Mouse (Mus musculus): ENCODE measurements around the gene Dnajc13. TPM values are rescaled to one million over a fixed set of nuclear protein-coding genes. Genes with fewer than 3 reads are reported as not detected.
A peak's percentile ranks its signal among the peaks of the same experiment; 100 is the strongest.

The Dnajc13 gene
- polyA plus RNA-seq, 1 experiment from 2014 or later = 10.6 TPM

DNA sequence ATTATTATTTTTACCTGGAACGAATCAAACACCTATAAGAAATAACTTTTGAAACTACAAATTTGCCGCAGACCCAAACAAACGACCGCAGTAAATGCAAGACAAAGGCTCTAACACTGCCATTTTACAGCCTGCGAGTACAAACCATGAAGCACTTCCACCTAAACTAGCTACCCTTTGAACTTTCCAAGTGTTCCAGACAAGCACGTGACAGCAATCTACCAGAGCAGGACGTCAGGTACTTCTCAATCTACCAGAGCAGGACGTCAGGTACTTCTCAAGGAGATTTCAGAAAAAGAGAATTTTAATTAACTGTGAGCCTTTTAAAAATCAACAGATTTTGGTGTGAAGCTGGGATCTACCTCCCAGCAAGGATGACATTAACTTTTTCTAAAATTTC is 11.6 kb downstream of the Dnajc13 start:
- ATAC-seq (no peak), DNase-seq (ENCODE audit: low spot score) (no peak)
- no peaks in the 10 kb centered on the region for H3K9me3 ChIP-seq (ENCODE audit: low read length)
- H3K9ac ChIP-seq (replicated peaks; ENCODE audit: low read depth) = no peak overlapping the region
- H3K4me2 ChIP-seq (replicated peaks; ENCODE audit: low read depth, low read length) = no peak overlapping the region
- H3K36me3 ChIP-seq (ENCODE audit: insufficient read depth, low read length) = no peaks in the 10 kb centered on the region
- H3K27ac ChIP-seq (ENCODE audit: low read length) = no peak overlapping the region
- 67% methylated on average over 8 of the region's 8 CpGs for WGBS
- H3K4me3 ChIP-seq (ENCODE audit: low read depth, low read length) = no peak overlapping the region
- H3K4me1 ChIP-seq (ENCODE audit: insufficient read depth, low read depth, low read length) = no peaks in the 10 kb centered on the region
- TF ChIP-seq EP300 (IDR thresholded peaks at IDR 0.05) (no peak), CTCF (IDR thresholded peaks at IDR 0.05) (no peak)
- no peaks in the 10 kb centered on the region for H3K27me3 ChIP-seq (replicated peaks; ENCODE audit: insufficient read depth, low read length)

GRCm38 (mm10) chr9:104247307-104247987 is 15.3 kb downstream of the Dnajc13 start:
- H3K4me2 ChIP-seq (replicated peaks; ENCODE audit: low read depth, low read length) = no peak overlapping the region
- no peak for TF ChIP-seq EP300 (IDR thresholded peaks at IDR 0.05)
- TF ChIP-seq CTCF (IDR thresholded peaks at IDR 0.05) = no peak
- no peak overlapping the region for H3K27ac ChIP-seq (ENCODE audit: low read length)
- WGBS = 60% methylated on average over 6 of the region's 6 CpGs
- H3K9me3 ChIP-seq (ENCODE audit: low read length) = no peaks in the 10 kb centered on the region
- H3K36me3 ChIP-seq (ENCODE audit: insufficient read depth, low read length) = peaks cover 3% of the 10 kb centered on the region; the same call in 1 of the 2 replicates
- H3K9ac ChIP-seq (replicated peaks; ENCODE audit: low read depth) = no peak overlapping the region
- no peak for ATAC-seq
- no peaks in the 10 kb centered on the region for H3K4me1 ChIP-seq (ENCODE audit: insufficient read depth, low read depth, low read length)
- no peak for DNase-seq (ENCODE audit: low spot score)
- H3K27me3 ChIP-seq (replicated peaks; ENCODE audit: insufficient read depth, low read length) = no peaks in the 10 kb centered on the region
- no peak overlapping the region for H3K4me3 ChIP-seq (ENCODE audit: low read depth, low read length)

GRCm38 (mm10) chr9:104243799-104244466 is 18.8 kb downstream of the Dnajc13 start:
- no peaks in the 10 kb centered on the region for H3K9me3 ChIP-seq (ENCODE audit: low read length)
- DNase-seq (ENCODE audit: low spot score) = no peak
- H3K4me3 ChIP-seq (ENCODE audit: low read depth, low read length) = no peak overlapping the region
- no peak overlapping the region for H3K27ac ChIP-seq (ENCODE audit: low read length)
- H3K27me3 ChIP-seq (replicated peaks; ENCODE audit: insufficient read depth, low read length) = no peaks in the 10 kb centered on the region
- no peak overlapping the region for H3K4me2 ChIP-seq (replicated peaks; ENCODE audit: low read depth, low read length)
- H3K9ac ChIP-seq (replicated peaks; ENCODE audit: low read depth) = no peak overlapping the region
- H3K4me1 ChIP-seq (ENCODE audit: insufficient read depth, low read depth, low read length) = no peaks in the 10 kb centered on the region
- H3K36me3 ChIP-seq (ENCODE audit: insufficient read depth, low read length) = peaks cover 3% of the 10 kb centered on the region; the same call in 1 of the 2 replicates
- TF ChIP-seq CTCF (IDR thresholded peaks at IDR 0.05) (no peak), EP300 (IDR thresholded peaks at IDR 0.05) (no peak)
- ATAC-seq = no peak
- 73% methylated on average over 9 of the region's 9 CpGs for WGBS

- H3K27ac ChIP-seq (ENCODE audit: low read length) = no peak overlapping the region
- H3K4me1 ChIP-seq (ENCODE audit: insufficient read depth, low read depth, low read length) = no peaks in the 10 kb centered on the region
- peaks cover 10% of the 10 kb centered on the region; the same call in 1 of the 2 replicates for H3K36me3 ChIP-seq (ENCODE audit: insufficient read depth, low read length)
- DNase-seq (ENCODE audit: low spot score) (no peak), ATAC-seq (no peak)
- H3K9ac ChIP-seq (replicated peaks; ENCODE audit: low read depth) = no peak overlapping the region
- WGBS = 72% methylated on average over 7 of the region's 7 CpGs
- TF ChIP-seq CTCF (IDR thresholded peaks at IDR 0.05) (no peak), EP300 (IDR thresholded peaks at IDR 0.05) (no peak)
- H3K4me2 ChIP-seq (replicated peaks; ENCODE audit: low read depth, low read length) = no peak overlapping the region
- no peak overlapping the region for H3K4me3 ChIP-seq (ENCODE audit: low read depth, low read length)
- H3K27me3 ChIP-seq (replicated peaks; ENCODE audit: insufficient read depth, low read length) = no peaks in the 10 kb centered on the region
- no peaks in the 10 kb centered on the region for H3K9me3 ChIP-seq (ENCODE audit: low read length)
Observed at GRCm38 (mm10) chr9:104240146-104240545, 22.6 kb downstream of the Dnajc13 start.

GRCm38 (mm10) chr9:104239076-104239475 is 23.7 kb downstream of the Dnajc13 start:
- Histone ChIP-seq H3K4me2 (replicated peaks; ENCODE audit: low read depth, low read length) (no peak overlapping the region), H3K27me3 (replicated peaks; ENCODE audit: insufficient read depth, low read length) (no peaks in the 10 kb centered on the region), H3K9ac (replicated peaks; ENCODE audit: low read depth) (no peak overlapping the region), H3K4me1 (ENCODE audit: insufficient read depth, low read depth, low read length) (no peaks in the 10 kb centered on the region), H3K4me3 (ENCODE audit: low read depth, low read length) (no peak overlapping the region), H3K36me3 (ENCODE audit: insufficient read depth, low read length) (peaks cover 7% of the 10 kb centered on the region; the same call in 1 of the 2 replicates), H3K27ac (ENCODE audit: low read length) (no peak overlapping the region), H3K9me3 (ENCODE audit: low read length) (no peaks in the 10 kb centered on the region)
- WGBS = 85% methylated on average over 8 of the region's 8 CpGs
- DNase-seq (ENCODE audit: low spot score) (peak; percentile 16), ATAC-seq (no peak)
- TF ChIP-seq CTCF (IDR thresholded peaks at IDR 0.05) (no peak), EP300 (IDR thresholded peaks at IDR 0.05) (no peak)

DNA sequence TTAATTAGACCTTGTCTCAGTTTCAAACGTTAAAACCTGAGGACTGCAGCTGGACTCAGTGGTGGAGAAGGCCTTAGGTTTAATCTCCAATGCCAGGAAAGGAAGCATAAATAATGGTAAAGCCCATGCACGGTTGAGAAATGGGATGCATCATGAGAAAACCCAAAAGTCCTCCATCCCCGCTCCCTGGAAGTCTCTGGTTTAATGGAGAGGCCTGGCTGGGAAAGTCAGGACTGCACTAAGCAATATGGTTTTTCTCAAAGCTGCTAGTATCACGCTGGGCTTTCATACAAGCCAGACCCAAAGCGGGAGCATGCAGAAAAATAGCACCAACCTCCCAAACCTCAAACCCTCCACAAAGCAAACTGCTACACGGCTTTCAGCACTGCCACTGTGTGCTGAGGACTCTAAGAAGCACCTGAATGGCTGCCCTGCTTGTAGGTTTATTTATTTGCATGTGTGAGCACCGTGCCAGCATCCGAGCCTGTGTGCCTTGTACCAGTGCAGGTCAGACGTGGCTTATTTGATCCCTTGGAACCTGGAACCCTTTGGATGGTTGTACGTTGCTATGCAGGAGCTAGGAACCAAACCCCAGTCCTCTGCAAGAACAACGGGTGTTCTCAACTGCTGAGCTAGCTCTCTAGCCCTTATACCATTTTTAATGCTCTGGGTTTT is 26.3 kb downstream of the Dnajc13 start:
- Histone ChIP-seq H3K4me3 (ENCODE audit: low read depth, low read length) (no peak overlapping the region), H3K9ac (replicated peaks; ENCODE audit: low read depth) (no peak overlapping the region), H3K4me1 (ENCODE audit: insufficient read depth, low read depth, low read length) (no peaks in the 10 kb centered on the region), H3K4me2 (replicated peaks; ENCODE audit: low read depth, low read length) (no peak overlapping the region), H3K9me3 (ENCODE audit: low read length) (no peaks in the 10 kb centered on the region), H3K36me3 (ENCODE audit: insufficient read depth, low read length) (peaks cover 22% of the 10 kb centered on the region), H3K27me3 (replicated peaks; ENCODE audit: insufficient read depth, low read length) (no peaks in the 10 kb centered on the region), H3K27ac (ENCODE audit: low read length) (no peak overlapping the region)
- TF ChIP-seq EP300 (IDR thresholded peaks at IDR 0.05) (no peak), CTCF (IDR thresholded peaks at IDR 0.05) (no peak)
- DNase-seq (ENCODE audit: low spot score) = no peak
- 91% methylated on average over 11 of the region's 11 CpGs for WGBS
- no peak for ATAC-seq

All from lung, postnatal 0 days (tissue).